Mouse (Mus musculus): ENCODE data around the gene Bckdk.

Bckdk gene

GRCm38 (mm10) chr7:127903971-127904796 is at the start of gene Bckdk:
Gene Bckdk (plus strand): TSS chr7:127904082.
- peak; percentile 46 for DNase-seq (ENCODE audit: low read depth)

- no peak for DNase-seq (ENCODE audit: low read depth)
These were observed 45.6 kb upstream of the Bckdk start for GRCm38 (mm10) chr7:127858258-127858657.

- no peak for DNase-seq (ENCODE audit: low read depth)
These were observed 37.4 kb upstream of the Bckdk start for GRCm38 (mm10) chr7:127866434-127866833.

- DNase-seq (ENCODE audit: low read depth): no peak
These were observed 36.2 kb upstream of the Bckdk start for GRCm38 (mm10) chr7:127867641-127868040.

GRCm38 (mm10) chr7:127869149-127869810 is 34.6 kb upstream of the Bckdk start:
- no peak for DNase-seq (ENCODE audit: low read depth)

GRCm38 (mm10) chr7:127870136-127870821 is 33.6 kb upstream of the Bckdk start:
- DNase-seq (ENCODE audit: low read depth): no peak

- DNase-seq (ENCODE audit: low read depth): no peak
These were observed 28.9 kb upstream of the Bckdk start for GRCm38 (mm10) chr7:127874812-127875626.

GRCm38 (mm10) chr7:127875627-127876001 is 28.3 kb upstream of the Bckdk start:
- peak; percentile 74 for DNase-seq (ENCODE audit: low read depth)

- DNase-seq (ENCODE audit: low read depth): peak; percentile 49
These were observed 27.8 kb upstream of the Bckdk start, which contains the start of gene Zfp646 for GRCm38 (mm10) chr7:127876041-127876466. Gene Zfp646 (plus strand): TSS chr7:127876221.

- DNase-seq (ENCODE audit: low read depth): peak; percentile 76
These were observed 27.2 kb upstream of the Bckdk start, which contains the start of gene Zfp668 for GRCm38 (mm10) chr7:127876467-127877348. Gene Zfp668 (minus strand): TSS chr7:127876828.

GRCm38 (mm10) chr7:127879301-127879700 is 24.6 kb upstream of the Bckdk start:
- DNase-seq (ENCODE audit: low read depth): no peak

- DNase-seq (ENCODE audit: low read depth): no peak
These were observed 23.5 kb upstream of the Bckdk start for GRCm38 (mm10) chr7:127880431-127880830.

GRCm38 (mm10) chr7:127885951-127886350 is 17.9 kb upstream of the Bckdk start:
- peak; percentile 60 for DNase-seq (ENCODE audit: low read depth)

- DNase-seq (ENCODE audit: low read depth): no peak
These were observed 17.3 kb upstream of the Bckdk start for GRCm38 (mm10) chr7:127886551-127886950.

GRCm38 (mm10) chr7:127887191-127887590 is 16.7 kb upstream of the Bckdk start:
- no peak for DNase-seq (ENCODE audit: low read depth)

- DNase-seq (ENCODE audit: low read depth): no peak
These were observed 16.1 kb upstream of the Bckdk start for GRCm38 (mm10) chr7:127887781-127888180.

GRCm38 (mm10) chr7:127888821-127889220 is 15.1 kb upstream of the Bckdk start:
- DNase-seq (ENCODE audit: low read depth): no peak

- DNase-seq (ENCODE audit: low read depth): no peak
These were observed 13.1 kb upstream of the Bckdk start, which contains the start of gene Prss53 for GRCm38 (mm10) chr7:127890798-127891197. Gene Prss53 (minus strand): TSS chr7:127890970.

- DNase-seq (ENCODE audit: low read depth): no peak
These were observed 9.4 kb upstream of the Bckdk start for GRCm38 (mm10) chr7:127894480-127894879.

GRCm38 (mm10) chr7:127895442-127895841 is 8.4 kb upstream of the Bckdk start, which contains the start of the genes Gm21974 and Vkorc1:
Gene Gm21974 (minus strand): TSS chr7:127895454.
Gene Vkorc1 (minus strand): TSS chr7:127895617.
- peak; percentile 96 for DNase-seq (ENCODE audit: low read depth)
